Mouse (Mus musculus) spleen, adult 2 months (tissue): ENCODE data around the gene Olfr71. TPM values are rescaled to one million over a fixed set of nuclear protein-coding genes. Genes with fewer than 3 reads are reported as not detected.

Experiments
- DNase-seq, 2 experiments: peaks; one replicate each; pipeline versions ENCODE4 v3.0.0 to v3.0.0-alpha.2; 2012 to 2021; ENCODE audit warnings: low spot score in 2 of 2, low read depth in 1 of 2
- H3K27ac ChIP-seq: fragments of 200-500 bp; 2 replicates; pipeline ENCODE4 v1.5.1; 2012; ENCODE audit warnings: low read length, inconsistent platforms; ENCODE audit not compliant: insufficient read depth
- H3K27me3 ChIP-seq: fragments of 200-500 bp; 2 replicates; pipeline ENCODE4 v1.6.1; 2012; ENCODE audit warnings: mild to moderate bottlenecking, moderate library complexity, low read length, inconsistent platforms; ENCODE audit not compliant: control insufficient read depth, insufficient read depth
- H3K36me3 ChIP-seq: fragments of 200-500 bp; 2 replicates; pipeline ENCODE4 v1.6.1; 2012; ENCODE audit warnings: mild to moderate bottlenecking, low read length, inconsistent platforms; ENCODE audit not compliant: control insufficient read depth, insufficient read depth
- H3K4me1 ChIP-seq: fragments of 200-500 bp; 2 replicates; pipeline ENCODE4 v1.6.1; 2011; ENCODE audit warnings: inconsistent platforms; ENCODE audit not compliant: control insufficient read depth, insufficient read depth, insufficient read length
- H3K4me3 ChIP-seq: fragments of 200-500 bp; 2 replicates; pipeline ENCODE4 v1.5.1; 2011; ENCODE audit warnings: mild to moderate bottlenecking, inconsistent platforms; ENCODE audit not compliant: insufficient read depth, insufficient read length; ENCODE audit errors: extremely low read depth
- CTCF ChIP-seq: fragments of 200-500 bp; IDR thresholded peaks from 2 replicates; pipeline ENCODE4 v1.5.1; 2011; ENCODE audit warnings: mild to moderate bottlenecking, inconsistent platforms; ENCODE audit not compliant: insufficient read depth, insufficient read length, insufficient replicate concordance; ENCODE audit errors: extremely low read depth
- POLR2A ChIP-seq: fragments of 200-500 bp; IDR thresholded peaks from 2 replicates; pipeline ENCODE4 v1.6.1; 2011; ENCODE audit warnings: low read depth, low read length, inconsistent platforms
- WGBS: fragments of 180-500 bp; shearing (Covaris S2); methylation state at CpG from one replicate; pipeline ENCODE4 v1.1.7; 2018; 5-methylcytosine and 5-hydroxymethylcytosine counted together
- polyA plus RNA-seq: library from polyadenylated mRNA; depleted of rRNA; stranded (reverse); fragments of >200 nt; gene quantifications from 2 replicates; pipeline ENCODE4 v1.2.3, GENCODE M21; 2012

Gene Olfr71
- polyA plus RNA-seq, 1 experiment: not detected

- no peak for DNase-seq
- no peak overlapping the region for H3K27ac ChIP-seq
- no peak overlapping the region for H3K4me3 ChIP-seq
- H3K4me1 ChIP-seq: no peaks in the 10 kb centered on the region
- TF ChIP-seq POLR2A (no peak), CTCF (no peak)
- H3K36me3 ChIP-seq: no peaks in the 10 kb centered on the region
- no peaks in the 10 kb centered on the region for H3K27me3 ChIP-seq
- WGBS: 84% methylated on average over 5 of the region's 5 CpGs
Measured at GRCm38 (mm10) chr4:43674974-43675373, 35.1 kb downstream of the Olfr71 start.

- H3K36me3 ChIP-seq: no peaks in the 10 kb centered on the region
- H3K4me3 ChIP-seq: no peak overlapping the region
- H3K27me3 ChIP-seq: no peaks in the 10 kb centered on the region
- TF ChIP-seq POLR2A: no peak
- no peak for TF ChIP-seq CTCF
- peaks cover 4% of the 10 kb centered on the region; the same call in 1 of the 2 replicates for H3K4me1 ChIP-seq
- H3K27ac ChIP-seq: no peak overlapping the region
- no peak for DNase-seq
- 88% methylated on average over 8 of the region's 8 CpGs for WGBS
Measured at GRCm38 (mm10) chr4:43673703-43674102, 36.4 kb downstream of the Olfr71 start.

GRCm38 (mm10) chr4:43672070-43672469, 38.0 kb downstream of the Olfr71 start:
- Histone ChIP-seq H3K4me1 (peaks cover 4% of the 10 kb centered on the region; the same call in 1 of the 2 replicates), H3K27ac (no peak overlapping the region), H3K27me3 (no peaks in the 10 kb centered on the region), H3K36me3 (no peaks in the 10 kb centered on the region), H3K4me3 (no peak overlapping the region)
- 29% methylated on average over 2 of the region's 2 CpGs for WGBS
- DNase-seq: peak; percentile 49 to 76
- TF ChIP-seq CTCF (peak; percentile 42; the same call in 1 of the 2 replicates), POLR2A (no peak)

GRCm38 (mm10) chr4:43669428-43669794, 40.6 kb downstream of the Olfr71 start:
- 1% methylated on average over 25 of the region's 25 CpGs for WGBS
- no peaks in the 10 kb centered on the region for H3K27me3 ChIP-seq
- no peak for DNase-seq

GRCm38 (mm10) chr4:43668782-43669427, 41.1 kb downstream of the Olfr71 start, which contains the start of the genes Tmem8b and Fam221b:
Gene Tmem8b (plus strand): TSS chr4:43668971.
Gene Fam221b (minus strand): TSS chr4:43669145.
- Histone ChIP-seq H3K27me3 (no peaks in the 10 kb centered on the region), H3K4me3 (peak within 1 kb of the TSS; percentile 64), H3K27ac (no peak within 1 kb of the TSS), H3K36me3 (no peaks in the 10 kb centered on the region), H3K4me1 (peaks cover 4% of the 10 kb centered on the region; the same call in 1 of the 2 replicates)
- WGBS: 3% methylated on average over 41 of the region's 41 CpGs
- no peak for TF ChIP-seq CTCF
- no peak for TF ChIP-seq POLR2A
- peak; percentile 54 to 90 for DNase-seq

More at GRCm38 (mm10) chr4:43669428-43669794, 40.6 kb downstream of the Olfr71 start:
- Histone ChIP-seq H3K4me3 (peak overlapping the region; percentile 64), H3K4me1 (peaks cover 4% of the 10 kb centered on the region; the same call in 1 of the 2 replicates), H3K27ac (no peak overlapping the region), H3K36me3 (no peaks in the 10 kb centered on the region)
- no peak for TF ChIP-seq CTCF
- TF ChIP-seq POLR2A: no peak

GRCm38 (mm10) chr4:43666412-43666811, 43.6 kb downstream of the Olfr71 start:
- 21% methylated on average over 4 of the region's 4 CpGs for WGBS
- TF ChIP-seq CTCF (no peak), POLR2A (no peak)
- no peaks in the 10 kb centered on the region for H3K36me3 ChIP-seq
- H3K27me3 ChIP-seq: no peaks in the 10 kb centered on the region
- H3K27ac ChIP-seq: no peak overlapping the region
- peaks cover 4% of the 10 kb centered on the region; the same call in 1 of the 2 replicates for H3K4me1 ChIP-seq
- H3K4me3 ChIP-seq: no peak overlapping the region
- DNase-seq: no peak

GRCm38 (mm10) chr4:43657146-43657545, 52.9 kb downstream of the Olfr71 start:
- no peak for DNase-seq
- H3K27ac ChIP-seq: no peak overlapping the region
- 64% methylated on average over 4 of the region's 4 CpGs for WGBS
- no peaks in the 10 kb centered on the region for H3K36me3 ChIP-seq
- H3K27me3 ChIP-seq: no peaks in the 10 kb centered on the region
- no peak overlapping the region for H3K4me3 ChIP-seq
- TF ChIP-seq POLR2A: no peak
- no peak for TF ChIP-seq CTCF
- peaks cover 4% of the 10 kb centered on the region; the same call in 1 of the 2 replicates for H3K4me1 ChIP-seq
